Mouse (Mus musculus): ENCODE results near the gene Gm21173.
"Not testable (repeated sequence)": the region's sequence is repeated elsewhere in the genome, so short reads cannot be mapped to it uniquely, and the experiment has no call there.

The Gm21173 gene

GRCm38 (mm10) chrY:76761300-76761699, at the start of gene Gm21173:
TSS of gene Gm21173 (plus strand) at chrY:76761600.
- DNase-seq, result not testable (repeated sequence)
